Mouse (Mus musculus): Measurements from ENCODE around the gene Glyat.

GRCm38 (mm10) chr19:12600684-12601480, 32.2 kb upstream of the Glyat start:
- TF ChIP-seq POLR2A (IDR thresholded peaks at IDR 0.05; ENCODE audit: extremely low read depth, insufficient read depth, low read length): no peak
- TF ChIP-seq CTCF (IDR thresholded peaks at IDR 0.05; ENCODE audit: low read depth, low read length): no peak

Measured in liver, adult 2 months (tissue).